Mouse (Mus musculus) erythroblast, embryonic 14.5 days (primary cell): ENCODE measurements around the gene 4930558K02Rik.

Source experiments
- GATA1 ChIP-seq: IDR thresholded peaks from 2 replicates; pipeline ENCODE4 v1.6.1; 2012; ENCODE audit warnings: low read length, inconsistent platforms, mixed read lengths
- TAL1 ChIP-seq: IDR thresholded peaks from 3 replicates; pipeline ENCODE4 v1.6.1; 2012; ENCODE audit warnings: low read length, inconsistent platforms, mixed read lengths

DNA sequence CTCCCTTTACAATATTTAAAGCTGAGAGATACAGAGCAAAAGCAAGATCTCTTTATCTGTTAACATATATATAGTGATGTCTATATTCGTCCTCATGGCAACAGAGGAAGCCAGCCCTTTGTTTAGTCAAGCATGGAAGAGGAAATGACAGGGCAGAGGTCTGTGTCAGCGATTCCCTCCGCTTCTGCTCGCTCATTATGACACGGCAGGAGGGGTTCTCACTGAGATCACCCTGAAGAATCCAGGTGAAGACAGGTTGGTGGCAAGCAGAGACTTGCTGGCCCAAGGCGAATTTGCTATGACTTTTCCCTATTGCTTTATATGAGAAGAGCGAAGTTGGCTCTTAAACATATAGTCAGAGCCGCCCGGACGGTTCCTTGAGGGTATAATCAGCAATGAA lies 83.3 kb downstream of the 4930558K02Rik start:
- TF ChIP-seq TAL1, result no peak
- TF ChIP-seq GATA1, result no peak
